Mouse (Mus musculus): ENCODE measurements around the gene B2m. TPM values are rescaled to one million over a fixed set of nuclear protein-coding genes. Genes with fewer than 3 reads are reported as not detected.
A peak's percentile ranks its signal among the peaks of the same experiment; 100 is the strongest.

The B2m gene
- 2,529 and 2,921 TPM in 2 replicates for total RNA-seq (2017)

DNA sequence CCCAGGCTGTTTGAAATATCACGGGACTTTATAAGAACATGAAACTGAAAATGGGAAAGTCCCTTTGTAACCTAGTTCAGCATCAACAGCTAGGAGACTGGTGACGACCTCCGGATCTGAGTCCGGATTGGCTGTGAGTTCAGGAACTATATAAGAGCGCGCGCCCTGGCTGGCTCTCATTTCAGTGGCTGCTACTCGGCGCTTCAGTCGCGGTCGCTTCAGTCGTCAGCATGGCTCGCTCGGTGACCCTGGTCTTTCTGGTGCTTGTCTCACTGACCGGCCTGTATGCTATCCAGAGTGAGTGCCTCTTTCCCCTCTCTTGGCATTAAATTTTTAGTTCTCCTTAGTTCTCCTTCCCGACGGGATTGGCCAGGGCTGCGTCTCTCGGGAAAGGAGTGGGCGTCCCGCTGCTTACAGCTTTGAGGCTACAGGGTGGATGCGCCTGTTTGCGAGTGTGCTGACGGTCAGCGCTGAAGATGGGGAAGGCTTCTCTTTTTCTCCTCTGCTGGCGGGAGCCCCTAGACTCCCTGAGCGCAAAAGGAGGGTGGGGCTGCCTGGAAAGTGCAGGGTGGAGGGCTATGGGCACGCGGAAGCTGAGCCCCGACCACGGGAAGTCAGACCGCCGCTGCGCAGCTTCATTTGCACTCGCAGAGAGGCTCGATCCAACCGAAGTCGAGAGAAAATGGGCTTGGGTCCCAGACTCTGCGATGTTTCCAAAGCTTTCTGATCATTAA is at the start of gene B2m:
TSS of gene B2m (plus strand) at position 179 of the 734 bp plus-strand sequence.
- peak; percentile 90 for ATAC-seq (ENCODE audit: extremely low read depth, insufficient number of reproducible peaks, low FRiP score, poor library complexity, severe bottlenecking)

DNA sequence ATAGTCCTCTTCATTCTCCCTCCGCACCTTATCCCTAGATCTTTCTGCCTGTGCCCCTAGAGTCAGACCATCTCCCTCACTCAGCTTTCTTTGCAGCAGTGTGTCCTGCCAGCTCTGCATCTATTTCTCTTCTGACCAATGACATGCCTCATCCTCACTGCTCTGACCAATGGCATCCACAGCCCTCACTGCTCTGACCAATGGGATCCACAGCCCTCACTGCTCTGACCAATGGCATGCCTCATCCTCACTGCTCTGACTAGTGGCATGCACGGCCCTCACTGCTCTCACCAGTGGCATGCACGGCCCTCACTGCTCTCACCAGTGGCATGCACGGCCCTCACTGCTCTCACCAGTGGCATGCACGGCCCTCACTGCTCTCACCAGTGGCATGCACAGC is 49.8 kb upstream of the B2m start:
- peak; percentile 33; the same call in 1 of the 2 replicates for ATAC-seq (ENCODE audit: extremely low read depth, insufficient number of reproducible peaks, low FRiP score, poor library complexity, severe bottlenecking)

DNA sequence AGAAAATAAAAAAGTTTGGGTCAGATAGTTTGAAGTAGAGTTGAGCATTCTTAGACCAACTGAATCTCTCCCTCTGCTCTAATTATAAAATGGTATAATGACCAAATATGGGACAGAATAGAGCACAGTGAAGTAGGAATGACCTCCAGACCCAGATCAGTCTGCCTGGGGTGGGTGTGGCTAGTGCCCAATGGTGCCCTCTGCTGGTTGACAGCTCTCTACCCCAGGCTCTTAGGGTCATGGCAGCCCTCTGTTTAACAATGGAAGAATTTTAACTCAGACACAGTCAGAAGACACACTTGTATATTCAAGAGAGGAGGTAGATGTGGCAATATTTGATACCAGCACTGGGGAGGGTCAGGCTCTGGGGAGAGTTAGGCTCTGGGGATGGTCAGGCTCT is 45.4 kb upstream of the B2m start:
- ATAC-seq (ENCODE audit: extremely low read depth, insufficient number of reproducible peaks, low FRiP score, poor library complexity, severe bottlenecking) = peak; percentile 61; the same call in 1 of the 2 replicates

DNA sequence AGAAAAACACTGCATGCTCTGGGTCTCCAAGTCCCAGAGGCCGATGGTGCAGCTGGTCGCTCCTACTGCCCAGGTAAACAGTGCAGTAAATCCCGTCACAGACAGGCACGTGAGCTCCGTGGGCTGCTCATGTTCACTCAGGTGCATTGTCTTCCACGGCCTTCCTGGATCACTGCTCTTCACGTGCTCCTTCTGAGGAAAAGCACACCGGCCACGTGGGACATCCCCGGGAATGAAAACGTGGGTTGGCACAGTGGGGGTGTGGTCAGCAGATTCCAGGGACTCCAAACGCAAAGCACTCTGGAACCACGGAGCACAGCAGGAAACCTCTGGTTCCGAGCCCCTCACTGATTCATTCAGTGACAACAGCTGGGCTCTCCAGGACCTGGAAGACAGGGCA is 39.4 kb upstream of the B2m start:
- ATAC-seq (ENCODE audit: extremely low read depth, insufficient number of reproducible peaks, low FRiP score, poor library complexity, severe bottlenecking) = no peak

DNA sequence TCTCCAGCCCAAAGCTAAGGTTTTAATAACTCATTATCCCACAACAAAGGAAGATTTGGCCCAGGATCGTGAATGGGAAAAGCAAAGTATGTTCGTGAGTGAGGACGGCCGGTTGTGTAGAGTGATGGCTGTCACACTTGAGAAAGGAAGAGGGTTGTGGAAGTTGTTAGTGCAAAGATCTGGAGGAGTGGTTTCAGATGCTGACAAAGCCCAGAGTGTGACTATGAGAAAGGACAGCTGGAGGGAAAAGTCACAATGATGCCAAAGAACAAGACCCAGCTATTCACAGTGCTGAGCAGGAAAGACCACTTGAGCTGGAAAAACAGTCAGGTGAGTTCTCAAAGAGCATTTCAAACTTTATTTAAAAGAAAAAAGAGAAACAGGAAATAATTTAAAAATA is 37.8 kb upstream of the B2m start:
- no peak for ATAC-seq (ENCODE audit: extremely low read depth, insufficient number of reproducible peaks, low FRiP score, poor library complexity, severe bottlenecking)

DNA sequence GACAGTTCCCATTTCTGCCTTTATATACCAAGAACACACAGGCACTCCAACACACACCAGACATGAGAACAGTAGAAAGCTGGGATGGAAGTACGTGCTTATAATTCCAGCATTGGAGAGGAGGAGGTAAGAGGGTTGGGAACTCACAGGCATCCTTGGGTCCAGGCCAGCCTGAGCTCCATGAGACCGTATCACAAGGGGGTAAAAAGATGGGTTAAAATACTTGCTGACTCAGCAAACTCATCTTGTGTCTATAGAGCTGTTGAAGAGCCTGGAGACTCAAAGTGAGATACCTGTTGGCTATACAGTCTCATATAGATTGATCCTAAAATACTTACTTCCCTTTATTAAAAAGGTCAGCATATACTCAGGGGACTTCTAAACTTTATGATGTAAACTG is 30.6 kb upstream of the B2m start:
- ATAC-seq (ENCODE audit: extremely low read depth, insufficient number of reproducible peaks, low FRiP score, poor library complexity, severe bottlenecking) = no peak

DNA sequence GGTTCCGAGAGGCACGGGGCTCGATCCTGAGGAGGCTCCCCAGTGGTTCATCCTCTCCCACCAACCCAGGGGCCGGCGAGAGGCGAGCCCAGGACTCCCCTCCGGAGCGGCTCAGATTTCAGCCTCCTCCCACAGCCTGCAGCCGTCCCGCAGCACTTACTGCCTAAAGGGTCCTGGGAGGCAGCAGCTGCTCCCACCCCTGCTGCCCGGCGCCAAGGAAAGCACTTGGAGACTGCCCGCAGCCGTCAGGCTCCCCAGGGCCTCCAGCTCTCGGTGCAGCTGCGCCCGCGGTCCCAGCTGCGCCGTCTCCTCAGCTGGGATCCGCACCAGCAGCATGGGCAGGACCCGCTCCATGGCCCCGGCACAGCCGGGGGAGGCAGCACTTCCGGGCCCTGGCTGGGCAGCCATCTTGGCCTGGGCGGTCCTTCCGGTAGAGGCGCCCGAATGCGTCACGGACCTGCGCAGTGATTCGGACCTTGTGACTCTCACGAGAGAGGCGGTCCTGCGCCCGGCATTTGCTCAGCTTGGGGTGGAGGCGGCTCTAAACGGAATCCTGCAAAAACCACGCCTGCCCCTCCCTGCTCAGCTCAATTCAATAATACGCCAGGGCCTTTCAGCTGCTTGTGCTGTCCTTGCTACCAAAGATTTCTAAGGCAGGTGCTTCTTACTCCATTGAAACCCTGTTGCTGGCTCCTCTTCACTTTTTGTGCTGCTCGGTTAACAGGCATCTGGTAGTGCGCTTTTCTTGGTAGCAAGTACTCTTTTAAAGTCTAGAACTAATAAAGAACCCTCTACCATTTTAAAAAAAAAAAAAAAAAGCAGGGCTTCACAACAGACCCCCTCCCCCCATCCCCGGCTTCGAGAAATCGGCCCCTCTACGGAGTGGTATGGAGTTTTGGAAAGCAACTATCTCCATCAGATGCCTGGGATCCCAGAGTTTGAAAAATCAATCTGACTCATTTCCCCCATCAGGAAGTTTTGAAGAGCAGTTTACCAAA is 29.2 kb upstream of the B2m start, which contains the start of gene Spg11:
TSS of gene Spg11 (minus strand) at position 426 of the 998 bp plus-strand sequence.
- ATAC-seq (ENCODE audit: extremely low read depth, insufficient number of reproducible peaks, low FRiP score, poor library complexity, severe bottlenecking) = peak; percentile 99

DNA sequence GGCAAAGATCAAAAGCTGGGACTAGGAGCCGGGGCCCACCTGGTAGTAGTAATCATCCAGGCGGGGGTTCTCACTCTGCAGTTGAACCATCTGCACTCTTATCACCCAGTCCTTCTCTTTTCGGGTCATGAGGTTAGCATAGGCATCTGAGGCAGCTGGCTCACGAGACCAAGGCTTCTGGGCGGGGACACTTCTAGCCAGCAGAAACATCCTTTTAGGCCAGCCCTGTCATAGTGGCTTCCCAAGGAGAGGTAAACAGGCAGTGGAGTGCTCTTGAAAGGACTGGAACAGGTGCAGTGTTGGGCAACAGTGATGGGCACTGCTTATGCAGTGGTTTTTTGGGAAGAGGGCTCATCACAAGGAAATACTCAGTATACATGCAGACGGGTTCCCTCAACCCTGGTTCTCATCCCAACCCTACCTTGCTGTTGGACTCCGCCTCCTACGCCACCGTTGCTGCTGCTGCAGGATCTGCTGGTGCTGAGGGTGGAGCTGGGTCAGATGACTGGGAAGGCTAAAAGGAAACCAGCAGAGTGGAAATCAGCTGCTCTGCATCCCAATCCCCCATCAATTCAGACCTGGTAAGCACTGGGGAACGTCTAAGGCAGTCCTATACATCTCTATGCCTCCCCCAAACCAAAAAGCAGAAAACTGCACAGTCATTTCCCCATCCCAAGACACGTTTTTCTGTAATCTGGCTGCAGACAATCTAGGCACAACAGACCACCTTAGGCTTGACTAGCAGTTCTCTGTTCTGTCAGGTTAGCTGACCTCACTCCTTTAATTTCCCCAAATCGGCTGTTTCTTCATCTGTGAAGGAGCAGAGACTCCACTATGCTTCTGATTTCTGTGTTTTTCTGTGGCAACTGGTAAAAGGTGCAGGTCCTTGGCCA is 21.6 kb upstream of the B2m start:
- no peak for ATAC-seq (ENCODE audit: extremely low read depth, insufficient number of reproducible peaks, low FRiP score, poor library complexity, severe bottlenecking)

DNA sequence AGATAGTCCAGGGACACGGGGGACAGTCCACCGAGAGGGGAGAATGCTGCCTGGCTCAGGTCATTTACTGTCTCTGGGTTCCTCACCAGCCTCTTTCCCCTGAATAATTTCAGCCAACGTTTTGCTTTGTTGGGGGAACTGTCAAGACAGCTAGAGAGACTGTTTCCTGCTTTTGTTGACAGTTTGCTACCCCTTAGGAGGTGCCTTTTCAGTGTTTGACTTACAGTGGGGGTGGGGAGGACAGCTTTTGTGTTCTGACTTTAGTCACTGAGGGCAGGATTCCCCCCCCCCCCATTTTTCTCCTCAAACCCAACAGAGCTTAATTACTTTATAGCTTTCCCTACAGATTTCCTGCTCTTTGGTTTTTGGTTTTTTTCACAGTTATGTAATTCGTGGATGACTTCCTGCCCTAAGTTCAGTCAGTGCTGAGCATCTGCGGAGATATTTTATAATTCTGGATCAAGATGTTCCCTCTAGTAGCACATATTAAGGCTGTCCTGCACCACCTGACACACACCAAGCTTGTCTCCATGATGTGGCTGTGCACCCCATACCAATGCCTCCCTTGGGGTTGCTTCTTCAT is 20.6 kb upstream of the B2m start:
- ATAC-seq (ENCODE audit: extremely low read depth, insufficient number of reproducible peaks, low FRiP score, poor library complexity, severe bottlenecking) = no peak

DNA sequence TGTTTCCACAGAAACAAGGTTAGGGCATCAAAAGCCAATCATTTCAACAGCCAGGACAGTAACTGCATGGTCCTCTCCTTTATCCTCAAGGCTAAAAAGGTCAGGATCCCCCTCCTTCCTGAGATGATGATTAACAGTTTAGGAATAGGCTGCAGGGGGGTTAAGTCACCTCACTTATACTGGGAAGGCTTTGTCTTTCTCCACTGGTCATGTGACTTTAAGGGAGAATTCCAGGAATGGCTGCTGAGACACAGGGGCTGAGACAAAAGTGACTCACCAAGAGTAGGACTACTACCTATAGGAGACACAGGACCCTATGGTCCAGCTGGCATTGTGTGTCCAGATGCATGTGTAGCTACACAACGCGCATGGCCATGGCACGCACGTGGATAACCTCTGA is 19.9 kb upstream of the B2m start:
- no peak for ATAC-seq (ENCODE audit: extremely low read depth, insufficient number of reproducible peaks, low FRiP score, poor library complexity, severe bottlenecking)

DNA sequence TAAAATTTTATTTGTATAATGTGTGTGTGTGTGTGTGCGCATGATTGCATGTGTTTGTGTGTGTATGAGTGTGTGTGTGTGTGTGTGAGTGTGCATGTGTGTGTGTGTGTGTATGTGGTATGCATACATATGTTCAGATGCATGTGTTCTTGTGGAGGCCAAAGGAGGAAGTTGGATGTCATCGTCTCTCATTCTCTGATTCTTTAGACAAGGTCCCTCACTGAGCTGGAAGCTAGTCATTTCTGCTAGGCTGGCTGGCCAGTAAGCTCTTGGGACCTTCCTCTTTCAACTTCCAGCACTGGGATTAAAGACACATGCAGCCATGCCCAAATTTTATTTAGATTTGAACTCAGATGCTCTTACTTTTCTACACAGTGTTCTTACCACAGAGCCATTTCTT is 15.4 kb upstream of the B2m start:
- no peak for ATAC-seq (ENCODE audit: extremely low read depth, insufficient number of reproducible peaks, low FRiP score, poor library complexity, severe bottlenecking)

DNA sequence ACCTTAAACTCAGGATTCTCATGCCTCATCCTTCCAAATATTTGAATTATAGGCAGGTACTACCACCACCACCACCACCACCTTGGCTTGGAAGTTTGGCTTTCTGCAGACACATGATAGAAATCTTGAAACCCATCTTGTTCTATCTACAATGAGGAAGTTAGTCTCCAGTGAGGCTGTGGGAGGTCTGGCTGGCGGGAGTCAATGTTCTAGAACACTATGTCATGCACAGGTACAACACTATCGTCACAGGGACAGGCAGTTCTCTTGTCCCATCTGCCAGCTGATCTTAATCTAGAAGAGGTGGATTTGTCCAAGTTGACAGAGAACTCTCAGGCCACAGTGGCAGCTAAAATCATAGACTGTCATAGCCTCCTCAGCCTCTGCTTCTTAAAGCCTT is 14.9 kb upstream of the B2m start:
- no peak for ATAC-seq (ENCODE audit: extremely low read depth, insufficient number of reproducible peaks, low FRiP score, poor library complexity, severe bottlenecking)

DNA sequence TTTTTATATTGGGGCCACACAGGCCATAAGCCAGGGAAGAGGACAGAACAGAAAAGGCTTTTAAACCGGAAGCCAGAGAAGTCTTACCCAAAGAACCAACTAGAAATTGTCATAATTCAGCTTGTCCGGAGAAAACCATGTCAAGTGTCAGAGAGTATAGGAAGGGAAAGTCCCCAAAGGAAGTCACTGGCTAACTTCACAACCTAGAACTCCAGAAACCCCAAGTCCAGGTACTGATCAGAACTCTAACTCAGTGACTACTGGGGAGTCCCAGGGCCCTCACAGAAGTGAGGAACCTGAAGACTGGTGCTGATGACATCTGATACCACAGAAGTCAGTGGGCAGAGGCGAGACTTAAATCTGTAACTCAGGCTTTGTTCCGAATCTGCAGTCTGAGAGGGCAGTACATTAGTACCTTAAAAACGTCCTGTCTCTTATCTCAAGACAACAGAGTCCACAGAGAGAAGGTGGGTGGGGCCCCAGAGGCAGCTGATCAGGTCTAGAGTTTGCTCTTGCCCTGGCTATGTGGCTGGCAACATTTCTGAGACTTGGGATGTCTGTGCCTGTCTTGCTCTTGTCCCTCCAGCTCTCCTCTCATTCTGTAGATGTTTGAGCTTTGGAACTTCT is 9.5 kb upstream of the B2m start:
- ATAC-seq (ENCODE audit: extremely low read depth, insufficient number of reproducible peaks, low FRiP score, poor library complexity, severe bottlenecking) = no peak

DNA sequence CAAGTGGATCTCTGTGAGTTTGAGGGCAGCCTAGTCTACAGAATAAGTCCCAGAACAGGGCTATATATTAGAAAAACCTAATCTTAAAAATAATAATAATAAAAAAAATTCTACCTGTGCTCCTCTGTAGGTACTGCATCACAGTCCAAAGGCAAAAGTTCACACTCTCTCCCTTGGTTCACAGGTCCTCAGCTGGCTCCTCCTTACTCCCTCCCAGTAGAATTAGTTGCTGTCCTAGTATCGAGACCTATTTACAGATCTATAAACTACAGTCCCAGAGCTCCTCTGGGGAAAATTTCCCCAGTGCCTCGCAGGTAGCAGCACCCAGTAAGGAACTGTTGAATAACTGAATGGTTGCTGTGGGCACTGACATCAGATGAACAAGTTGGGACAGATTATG is 6.7 kb upstream of the B2m start:
- ATAC-seq (ENCODE audit: extremely low read depth, insufficient number of reproducible peaks, low FRiP score, poor library complexity, severe bottlenecking) = no peak

DNA sequence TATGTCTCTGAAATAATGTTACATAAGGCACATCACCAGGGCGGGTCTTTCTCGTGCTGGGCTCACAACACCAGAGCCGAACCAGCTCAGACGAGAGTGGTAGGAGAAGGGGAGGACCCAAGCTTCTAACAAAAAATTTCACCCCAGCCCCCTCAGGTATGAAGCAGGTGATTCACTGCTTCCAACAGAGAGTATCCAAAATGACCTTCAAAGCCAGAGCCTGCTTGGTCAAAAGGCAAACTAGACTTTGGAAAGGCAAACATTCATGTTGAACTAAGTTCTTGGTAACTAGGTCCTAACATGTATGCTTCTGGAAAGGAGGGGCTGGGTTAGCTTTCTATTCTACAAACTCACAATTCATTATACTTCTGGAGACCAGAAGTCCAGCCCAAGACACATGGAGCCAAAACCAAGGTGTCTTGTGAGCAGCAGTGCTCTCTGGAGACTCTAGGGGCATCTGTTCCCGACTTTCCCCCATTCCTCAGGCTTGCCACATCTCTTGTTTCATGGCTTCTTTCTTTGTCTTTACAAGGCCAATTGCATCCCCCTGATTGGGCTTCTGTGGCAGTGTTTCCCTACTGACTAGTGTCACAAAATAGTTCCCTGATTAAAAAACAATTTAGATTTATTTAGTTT is 6.0 kb upstream of the B2m start:
- peak; percentile 35; the same call in 1 of the 2 replicates for ATAC-seq (ENCODE audit: extremely low read depth, insufficient number of reproducible peaks, low FRiP score, poor library complexity, severe bottlenecking)

DNA sequence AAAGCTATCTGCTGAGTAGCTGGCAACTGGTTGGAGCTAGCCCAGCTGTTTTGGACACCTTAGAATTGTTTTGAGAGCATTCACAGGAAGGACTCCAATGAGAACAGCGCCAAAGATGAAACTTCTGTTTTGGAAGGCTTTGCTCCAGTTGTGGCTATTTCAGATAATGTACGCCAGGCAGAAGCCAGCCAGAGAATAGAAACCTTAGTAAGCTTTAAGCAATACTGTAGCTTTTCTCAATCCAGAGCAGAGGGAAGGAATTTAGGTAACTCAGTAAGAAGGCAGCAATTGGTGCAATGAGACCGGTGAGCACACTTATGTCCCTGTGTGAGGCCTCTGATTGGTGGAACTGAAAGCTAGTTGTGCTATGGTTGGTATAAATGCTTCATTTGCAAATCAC is 4.4 kb upstream of the B2m start:
- ATAC-seq (ENCODE audit: extremely low read depth, insufficient number of reproducible peaks, low FRiP score, poor library complexity, severe bottlenecking) = no peak

DNA sequence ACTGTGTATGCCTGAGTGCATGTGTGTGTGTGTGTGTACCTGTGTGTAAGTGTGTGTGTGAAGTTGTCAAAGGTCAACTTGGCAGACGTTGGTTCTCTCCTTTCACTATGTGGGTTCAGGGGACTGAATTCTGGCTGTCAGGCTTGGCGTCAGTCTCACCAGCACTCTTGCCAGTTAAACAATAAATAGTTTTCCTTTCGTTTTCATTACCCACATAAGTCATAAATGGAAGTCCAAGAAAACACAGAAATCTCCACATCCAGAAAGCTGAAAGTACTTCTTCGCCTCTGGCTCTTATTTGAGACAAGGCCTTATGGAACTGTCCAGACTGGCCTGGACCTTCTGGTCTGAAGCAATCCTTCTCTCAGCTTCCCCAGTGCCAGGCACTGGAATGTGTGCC is 1.7 kb upstream of the B2m start:
- ATAC-seq (ENCODE audit: extremely low read depth, insufficient number of reproducible peaks, low FRiP score, poor library complexity, severe bottlenecking) = no peak

DNA sequence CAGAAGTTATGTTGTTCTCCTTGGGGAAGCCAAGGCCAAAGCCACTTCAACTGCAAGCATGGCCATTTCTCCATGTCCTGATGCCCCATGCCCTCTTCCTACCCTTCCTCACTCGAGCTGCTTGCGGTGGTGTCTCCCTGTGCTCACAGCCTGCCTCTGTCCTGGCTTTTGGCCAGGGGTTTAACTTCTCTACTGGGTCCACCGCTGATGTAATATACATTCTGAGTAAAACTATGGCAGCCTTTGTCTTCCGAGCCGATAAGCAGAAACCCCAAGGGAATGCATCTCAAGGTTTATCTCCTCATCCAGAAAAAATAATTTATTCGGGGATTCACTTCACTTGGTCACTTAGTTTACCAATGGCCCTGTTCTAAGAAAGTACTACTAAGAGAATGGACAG is 799 bp upstream of the B2m start:
- ATAC-seq (ENCODE audit: extremely low read depth, insufficient number of reproducible peaks, low FRiP score, poor library complexity, severe bottlenecking) = no peak

Data from neutrophil, adult 5-6 weeks (primary cell).